Mouse (Mus musculus): Measurements from ENCODE around the gene Adam11.
"Not testable (repeated sequence)": the region's sequence is repeated elsewhere in the genome, so short reads cannot be mapped to it uniquely, and the experiment has no call there.

Adam11 gene

GRCm38 (mm10) chr11:102761309-102762210 lies at the start of gene Adam11:
Gene Adam11, plus strand, starts transcription at chr11:102761439.
- in situ Hi-C loops (cut with MboI, MseI) = no loop called here

DNA sequence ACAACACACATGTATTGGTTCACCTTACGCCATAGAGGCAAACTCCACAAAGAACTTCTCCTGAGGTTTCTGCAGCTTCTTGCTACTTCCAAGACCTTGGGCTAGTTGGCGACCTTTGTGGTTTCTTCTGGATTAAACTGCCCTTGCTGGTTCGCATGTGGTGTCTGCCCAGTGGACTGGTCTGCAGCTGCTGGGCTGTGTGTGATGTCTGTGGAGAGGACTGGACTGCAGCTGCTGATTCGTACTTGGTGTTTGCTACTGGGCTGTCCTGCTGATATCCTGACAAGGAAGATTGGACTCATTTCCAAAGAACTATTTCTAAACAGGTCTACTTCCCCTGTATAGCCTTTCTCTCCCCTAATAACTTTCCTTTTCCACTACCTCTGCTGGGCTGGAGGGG lies 48.8 kb upstream of the Adam11 start:
- in situ Hi-C loops (cut with MboI, MseI) = no loop called here

- in situ Hi-C loops (cut with MboI, MseI) = not testable (repeated sequence)
Observed at GRCm38 (mm10) chr11:102714578-102714977, 46.7 kb upstream of the Adam11 start.

DNA sequence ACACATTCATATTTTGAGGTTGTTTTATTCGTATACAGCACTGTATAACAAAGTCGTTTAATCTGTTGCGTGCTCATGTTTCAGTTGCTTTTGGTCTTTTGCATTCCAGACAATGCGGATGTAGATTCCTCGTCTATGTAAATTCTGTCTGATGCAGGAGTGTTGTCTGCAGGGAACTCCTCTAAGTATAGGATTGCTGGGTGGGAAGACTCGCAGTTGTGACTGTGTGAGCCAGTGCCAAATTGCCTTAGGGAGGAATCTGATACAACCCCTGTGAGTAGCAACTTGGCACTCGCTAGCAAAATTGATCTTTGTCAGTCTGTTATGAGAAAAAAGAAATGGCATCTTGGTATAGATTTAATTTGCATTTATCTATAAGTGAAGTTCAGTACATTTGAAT lies 45.1 kb upstream of the Adam11 start:
- in situ Hi-C loops (cut with MboI, MseI) = no loop called here

GRCm38 (mm10) chr11:102725574-102725973 lies 35.7 kb upstream of the Adam11 start:
- in situ Hi-C loops (cut with MboI, MseI) = no loop called here

DNA sequence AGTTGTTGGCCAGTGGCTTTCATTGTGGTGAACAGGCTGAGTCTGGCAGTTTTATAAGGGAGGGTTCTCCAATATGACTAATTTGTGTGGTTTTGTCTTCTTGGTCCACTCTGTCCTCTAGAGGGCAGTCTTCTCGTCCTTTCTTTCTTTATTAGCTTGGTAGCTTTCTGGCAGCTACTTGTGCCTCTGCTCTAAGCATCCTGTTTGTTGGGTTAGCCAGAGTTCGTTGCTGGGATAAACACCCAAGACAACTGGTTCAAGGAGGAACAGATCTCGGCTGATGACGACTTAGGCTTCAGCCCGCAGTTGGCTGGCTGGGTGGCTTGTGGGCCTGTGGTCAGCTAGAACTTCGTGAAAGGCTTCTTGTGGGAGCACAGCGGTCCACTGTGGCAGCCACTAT lies 32.6 kb upstream of the Adam11 start:
- in situ Hi-C loops (cut with MboI, MseI) = no loop called here

DNA sequence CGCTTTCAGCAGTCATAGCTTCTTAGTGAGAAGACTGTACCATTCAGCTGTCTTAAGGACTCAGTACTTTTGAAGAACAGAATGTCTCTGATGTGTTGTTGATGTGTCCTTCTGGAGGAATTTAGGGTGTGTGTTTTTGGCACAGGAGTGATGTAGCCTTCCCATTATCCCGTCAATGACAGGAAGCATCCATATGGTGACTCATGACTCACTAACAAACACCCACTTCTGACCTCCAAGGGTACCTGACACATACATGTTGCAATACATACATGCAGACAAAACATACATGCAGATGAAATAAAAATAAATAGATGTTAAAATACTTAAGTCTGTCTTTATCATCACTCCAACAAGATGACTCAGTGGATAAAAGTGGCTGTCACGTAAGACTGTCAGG lies 31.4 kb upstream of the Adam11 start:
- in situ Hi-C loops (cut with MboI, MseI) = no loop called here

DNA sequence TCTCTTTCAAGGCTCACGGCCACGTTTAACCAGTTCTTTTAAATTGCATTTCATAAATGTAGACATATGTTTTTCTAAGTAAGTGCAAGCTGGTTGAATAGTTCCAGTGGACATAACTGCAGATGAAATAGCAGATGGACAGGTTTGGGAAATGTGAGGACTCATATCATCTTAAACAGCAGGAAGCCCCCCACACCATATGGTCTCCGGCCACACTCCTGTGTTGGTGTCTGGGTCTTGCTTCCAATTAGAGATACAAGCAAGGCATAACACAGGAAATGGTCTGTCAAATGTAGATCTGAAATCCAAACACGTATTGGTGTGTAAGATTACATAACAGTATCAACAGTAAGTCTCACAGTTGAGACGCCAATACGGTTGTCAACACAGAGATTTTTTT lies 29.9 kb upstream of the Adam11 start:
- in situ Hi-C loops (cut with MboI, MseI) = no loop called here

DNA sequence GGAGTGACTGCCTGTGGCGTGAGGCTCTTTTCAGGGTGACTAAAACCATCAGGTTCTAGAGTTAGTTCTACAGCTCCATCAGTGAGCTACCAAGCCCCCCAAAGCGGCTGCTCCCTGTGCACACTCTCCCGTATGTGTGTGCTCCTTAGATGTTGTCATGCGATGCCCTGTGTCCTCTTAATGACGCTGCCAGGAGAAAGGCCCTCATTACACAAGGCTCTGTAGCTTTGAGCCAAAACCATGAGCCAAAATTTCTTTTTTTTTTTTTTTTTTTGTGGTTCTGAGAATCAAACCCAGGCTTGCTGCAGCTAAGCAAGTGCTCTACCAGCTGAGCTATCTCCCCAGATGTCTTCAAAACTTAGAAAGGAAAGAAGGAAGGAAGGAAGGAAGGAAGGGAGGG lies 28.1 kb upstream of the Adam11 start:
- in situ Hi-C loops (cut with MboI, MseI) = no loop called here

GRCm38 (mm10) chr11:102734961-102735360 lies 26.3 kb upstream of the Adam11 start:
- in situ Hi-C loops (cut with MboI, MseI) = no loop called here

DNA sequence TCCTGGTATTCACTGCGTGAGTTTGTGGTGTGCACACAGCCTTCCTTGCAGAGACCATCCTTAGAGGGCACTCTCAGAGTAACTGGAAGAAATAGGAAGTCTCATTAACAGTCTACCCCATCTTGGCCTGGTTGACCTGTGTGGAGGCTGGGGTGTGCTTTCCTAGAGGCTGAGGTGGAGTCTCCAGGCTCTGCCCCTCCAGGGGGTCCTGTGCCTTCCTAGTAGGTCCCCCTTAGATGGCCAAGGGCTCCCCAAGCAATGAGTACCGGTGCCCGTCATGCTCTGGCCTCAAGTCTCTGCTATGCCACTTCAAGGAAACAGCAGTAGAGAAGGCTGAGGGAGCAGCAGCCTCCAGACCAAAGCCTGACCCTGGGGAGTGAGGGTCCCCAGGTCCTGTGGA lies 23.2 kb upstream of the Adam11 start:
- in situ Hi-C loops (cut with MboI, MseI) = no loop called here

- in situ Hi-C loops (cut with MboI, MseI) = no loop called here
Observed at GRCm38 (mm10) chr11:102739278-102739966, 21.8 kb upstream of the Adam11 start.

- in situ Hi-C loops (cut with MboI, MseI) = no loop called here
Observed at GRCm38 (mm10) chr11:102740634-102741033, 20.6 kb upstream of the Adam11 start.

- in situ Hi-C loops (cut with MboI, MseI) = no loop called here
Observed at GRCm38 (mm10) chr11:102741129-102741950, 19.9 kb upstream of the Adam11 start.

GRCm38 (mm10) chr11:102742066-102742465 lies 19.2 kb upstream of the Adam11 start:
- in situ Hi-C loops (cut with MboI, MseI) = no loop called here

- in situ Hi-C loops (cut with MboI, MseI) = no loop called here
Observed at GRCm38 (mm10) chr11:102742843-102743242, 18.4 kb upstream of the Adam11 start.

DNA sequence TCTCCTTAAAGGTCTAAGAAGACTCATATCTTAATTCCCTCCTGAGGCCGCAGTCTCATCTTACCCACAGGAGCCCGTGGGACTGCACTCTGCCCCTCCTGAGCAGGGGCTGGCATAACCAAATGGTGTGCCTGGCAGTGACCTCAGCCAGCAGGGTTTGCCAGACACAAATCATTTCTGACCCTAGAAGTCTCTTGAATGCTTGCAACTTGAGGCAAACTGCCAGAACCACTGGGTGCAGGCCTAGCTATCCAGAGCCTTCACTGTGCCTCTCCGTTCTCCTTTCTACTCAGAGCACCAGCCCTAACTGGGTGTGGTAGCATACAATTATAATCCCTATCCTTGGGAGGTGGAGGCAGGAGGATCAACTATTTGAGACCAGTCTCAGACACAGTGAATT lies 16.5 kb upstream of the Adam11 start:
- in situ Hi-C loops (cut with MboI, MseI) = no loop called here

- in situ Hi-C loops (cut with MboI, MseI) = no loop called here
Observed at GRCm38 (mm10) chr11:102747866-102748265, 13.4 kb upstream of the Adam11 start.

GRCm38 (mm10) chr11:102748381-102748780 lies 12.9 kb upstream of the Adam11 start:
- in situ Hi-C loops (cut with MboI, MseI) = no loop called here

GRCm38 (mm10) chr11:102749712-102750111 lies 11.5 kb upstream of the Adam11 start:
- in situ Hi-C loops (cut with MboI, MseI) = no loop called here

DNA sequence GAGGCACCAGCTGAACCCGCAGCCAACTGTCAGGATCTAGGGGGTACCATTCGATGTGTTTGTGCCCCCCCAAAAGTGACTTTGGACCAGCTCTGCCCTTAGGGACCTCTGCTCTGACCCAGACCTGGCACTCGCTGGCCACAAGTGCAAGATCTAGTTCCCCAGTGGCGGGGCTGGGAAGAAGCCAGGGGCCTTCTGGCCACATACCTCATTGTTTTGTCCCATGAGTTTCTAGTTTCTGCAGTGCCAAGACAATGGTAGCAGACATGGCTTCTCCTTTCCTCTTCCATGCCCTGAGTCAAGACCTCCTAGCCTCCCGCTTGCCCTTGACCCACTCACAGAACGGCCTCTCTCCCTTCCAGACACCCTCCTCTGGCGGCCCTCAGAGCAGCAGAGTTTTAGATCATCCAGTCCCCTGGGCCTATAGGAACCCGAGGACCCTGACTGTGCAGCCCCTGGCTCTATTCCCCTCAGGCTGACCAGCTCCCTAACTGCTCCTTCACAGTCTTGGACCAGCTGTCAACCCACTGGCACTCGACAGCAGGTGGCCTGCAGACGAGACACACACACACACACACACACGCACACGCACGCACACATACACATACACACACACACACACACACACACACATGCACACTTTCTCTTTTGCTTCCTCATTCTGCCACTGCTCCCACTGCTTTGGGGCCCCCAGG lies 8.2 kb upstream of the Adam11 start:
- in situ Hi-C loops (cut with MboI, MseI) = no loop called here

Measured in T-helper 2 cell (primary cell).